ENCODE assay signal across 16 mouse cellular contexts in genomic region chr17:25625282-25625681, GRCm38 (mm10). TPM values are rescaled to one million over a fixed set of nuclear protein-coding genes. Genes with fewer than 3 reads are reported as not detected.
A peak's percentile ranks its signal among the peaks of the same experiment; 100 is the strongest.
DNase-seq lines count a peak whose midpoint lies in the region; ATAC-seq and TF ChIP-seq lines count a peak whose summit lies in the region.
"Had no signal": no experiment of that assay in that cellular context is flagged by ENCODE, and none has a peak within 500 bp of the region (broad histone marks: within the 10 kb centered on the region; RNA-seq: fewer than 3 reads in every experiment).

No protein-coding gene starts in this region.

- WGBS in forebrain, embryonic 10.5 days = 85% methylated on average over 7 of the region's 7 CpGs
- 86% methylated on average over 7 of the region's 7 CpGs for WGBS in forebrain, embryonic 11.5 days
- WGBS in midbrain, embryonic 10.5 days = 83% methylated on average over 7 of the region's 7 CpGs
- WGBS in midbrain, embryonic 15.5 days = 77% methylated on average over 7 of the region's 7 CpGs

- H3K27me3 ChIP-seq in forebrain, embryonic 10.5 days (ENCODE audit: poor library complexity, severe bottlenecking) = no peaks in the 10 kb centered on the region
- no peaks in the 10 kb centered on the region for H3K27me3 ChIP-seq in forebrain, embryonic 11.5 days (ENCODE audit: control insufficient read depth, insufficient read depth, low read length)
- H3K27me3 ChIP-seq in midbrain, embryonic 10.5 days (ENCODE audit: low read depth, poor library complexity, severe bottlenecking) = peaks cover 6% of the 10 kb centered on the region; the same call in 1 of the 2 replicates
- no peaks in the 10 kb centered on the region for H3K27me3 ChIP-seq in midbrain, embryonic 15.5 days (replicated peaks)
- H3K27me3 ChIP-seq: embryonic facial prominence, embryonic 15.5 days; midbrain, embryonic 13.5 days; neural tube, embryonic 13.5 days had no signal

- peaks cover 20% of the 10 kb centered on the region for H3K36me3 ChIP-seq in forebrain, embryonic 10.5 days (replicated peaks)
- H3K36me3 ChIP-seq in forebrain, embryonic 11.5 days (ENCODE audit: control insufficient read depth, insufficient read depth, low read length) = no peaks in the 10 kb centered on the region
- H3K36me3 ChIP-seq in midbrain, embryonic 10.5 days = peaks cover 8% of the 10 kb centered on the region
- no peaks in the 10 kb centered on the region for H3K36me3 ChIP-seq in midbrain, embryonic 15.5 days (replicated peaks)
- H3K36me3 ChIP-seq: midbrain, embryonic 13.5 days had no signal

- ATAC-seq in forebrain, embryonic 11.5 days (replicated peaks; ENCODE audit: low FRiP score) = no peak
- no peak for ATAC-seq in midbrain, embryonic 15.5 days (replicated peaks)

- TF ChIP-seq CTCF in left cerebral cortex, adult 2 months (IDR thresholded peaks at IDR 0.05) = no peak

- peaks cover 6% of the 10 kb centered on the region; the same call in 1 of the 2 replicates for H3K9me3 ChIP-seq in forebrain, embryonic 10.5 days
- no peaks in the 10 kb centered on the region for H3K9me3 ChIP-seq in forebrain, embryonic 11.5 days (ENCODE audit: control insufficient read depth, low read length)
- H3K9me3 ChIP-seq in midbrain, embryonic 10.5 days (replicated peaks) = no peaks in the 10 kb centered on the region
- H3K9me3 ChIP-seq in midbrain, embryonic 15.5 days = no peaks in the 10 kb centered on the region
- H3K9me3 ChIP-seq: embryonic facial prominence, embryonic 15.5 days; midbrain, embryonic 13.5 days; neural tube, embryonic 13.5 days had no signal

- no peak overlapping the region for H3K4me2 ChIP-seq in forebrain, embryonic 11.5 days (ENCODE audit: low read depth, low read length, severe bottlenecking)
- H3K4me2 ChIP-seq in midbrain, embryonic 15.5 days = no peak overlapping the region
- H3K4me2 ChIP-seq: embryonic facial prominence, embryonic 15.5 days; midbrain, embryonic 13.5 days; neural tube, embryonic 13.5 days had no signal

- H3K4me1 ChIP-seq in forebrain, embryonic 10.5 days = peaks cover 40% of the 10 kb centered on the region
- H3K4me1 ChIP-seq in forebrain, embryonic 11.5 days (replicated peaks; ENCODE audit: control insufficient read depth, insufficient read depth, low read length) = peaks cover 4% of the 10 kb centered on the region; the same call in 1 of the 2 replicates
- H3K4me1 ChIP-seq in midbrain, embryonic 10.5 days = peaks cover 43% of the 10 kb centered on the region
- H3K4me1 ChIP-seq in midbrain, embryonic 15.5 days = peaks cover 5% of the 10 kb centered on the region; the same call in 1 of the 2 replicates

- DNase-seq in forebrain, embryonic 10.5 days (ENCODE audit: extremely low spot score, low spot score) = no peak
- no peak for DNase-seq in forebrain, embryonic 11.5 days (ENCODE audit: low spot score)
- no peak for DNase-seq in midbrain, embryonic 10.5 days (ENCODE audit: low spot score)
- DNase-seq in left cerebral cortex, adult 2 months (ENCODE audit: extremely low spot score in 1 of 2, low spot score in 2 of 2) = peak; percentile 50 to 75
- peak; percentile 80 to 85 for DNase-seq in right cerebral cortex, postnatal 36 days (ENCODE audit: low spot score in 2 of 2)
- DNase-seq in lung, postnatal 14 days = no peak
- DNase-seq in heart, adult 11 months = no peak
- DNase-seq: adrenal gland, adult 8-10 months; cerebellum, postnatal 36 days; heart, postnatal 4 days; kidney, adult 18-20 months had no signal

- H3K4me3 ChIP-seq in forebrain, embryonic 10.5 days = no peak overlapping the region
- no peak overlapping the region for H3K4me3 ChIP-seq in forebrain, embryonic 11.5 days (ENCODE audit: low read depth, low read length)
- no peak overlapping the region for H3K4me3 ChIP-seq in midbrain, embryonic 10.5 days
- no peak overlapping the region for H3K4me3 ChIP-seq in midbrain, embryonic 15.5 days
- no peak overlapping the region for H3K4me3 ChIP-seq in left cerebral cortex, adult 2 months
- H3K4me3 ChIP-seq: embryonic facial prominence, embryonic 15.5 days; midbrain, embryonic 13.5 days; neural tube, embryonic 13.5 days had no signal

- peak overlapping the region; percentile 66 for H3K27ac ChIP-seq in forebrain, embryonic 10.5 days
- no peak overlapping the region for H3K27ac ChIP-seq in forebrain, embryonic 11.5 days (ENCODE audit: low read depth, low read length)
- H3K27ac ChIP-seq in midbrain, embryonic 10.5 days (replicated peaks) = peak overlapping the region; percentile 69; the same call in 1 of the 2 replicates
- H3K27ac ChIP-seq in midbrain, embryonic 15.5 days = no peak overlapping the region
- H3K27ac ChIP-seq in left cerebral cortex, adult 2 months = peak overlapping the region; percentile 93
- H3K27ac ChIP-seq: embryonic facial prominence, embryonic 15.5 days; liver, embryonic 14.5 days; midbrain, embryonic 13.5 days; neural tube, embryonic 13.5 days had no signal

- intact Hi-C loops in left cerebral cortex, adult 2 months (cut with DNase I) = no loop called here

- no peak overlapping the region for H3K9ac ChIP-seq in forebrain, embryonic 11.5 days (ENCODE audit: low read length)
- no peak overlapping the region for H3K9ac ChIP-seq in midbrain, embryonic 15.5 days
- H3K9ac ChIP-seq: embryonic facial prominence, embryonic 15.5 days; liver, embryonic 14.5 days; neural tube, embryonic 13.5 days had no signal

RNA-seq across cellular contexts. Expression of gene Lmf1, which starts 46.4 kb away (rescaled TPM):
- polyA plus RNA-seq in forebrain, embryonic 10.5 days (2016; fragmentation: Nextera tagmentation; extraction: Ambion mirVana) = 22.0 and 24.0 TPM in 2 replicates
- polyA plus RNA-seq in forebrain, embryonic 11.5 days (2014; fragmentation: Nextera tagmentation; extraction: Ambion mirVana) = 18.3 and 20.7 TPM in 2 replicates
- polyA plus RNA-seq in midbrain, embryonic 10.5 days (2016; fragmentation: Nextera tagmentation; extraction: Ambion mirVana) = 22.3 and 22.6 TPM in 2 replicates
- polyA plus RNA-seq in midbrain, embryonic 15.5 days (2015; fragmentation: Nextera tagmentation; extraction: Ambion mirVana) = 23.2 and 24.9 TPM in 2 replicates
- 10 to 100 TPM; 22.0 to 25.4 TPM for total RNA-seq in left cerebral cortex, adult 2 months (2021)

RNA-seq across cellular contexts. Expression of gene Sox8, which starts 54.8 kb away (rescaled TPM):
- 10.9 and 12.1 TPM in 2 replicates for polyA plus RNA-seq in forebrain, embryonic 10.5 days (2016; fragmentation: Nextera tagmentation; extraction: Ambion mirVana)
- polyA plus RNA-seq in forebrain, embryonic 11.5 days (2014; fragmentation: Nextera tagmentation; extraction: Ambion mirVana) = 7.3 and 7.5 TPM in 2 replicates
- polyA plus RNA-seq in midbrain, embryonic 10.5 days (2016; fragmentation: Nextera tagmentation; extraction: Ambion mirVana) = 2.4 and 3.3 TPM in 2 replicates
- 10.7 and 15.2 TPM in 2 replicates for polyA plus RNA-seq in midbrain, embryonic 15.5 days (2015; fragmentation: Nextera tagmentation; extraction: Ambion mirVana)
- total RNA-seq in left cerebral cortex, adult 2 months (2021) = 10 to 100 TPM; 55.3 to 66.9 TPM

Comparison
In these comparisons a context has a peak if more than half of its experiments do, and no peak if none do; other contexts are left out.
1. H3K27ac ChIP-seq: peak in forebrain, embryonic 10.5 days (single experiment), midbrain, embryonic 10.5 days (single experiment) and left cerebral cortex, adult 2 months (single experiment); none in forebrain, embryonic 11.5 days (single experiment) and midbrain, embryonic 15.5 days (single experiment).
2. DNase-seq: peak in left cerebral cortex, adult 2 months (2 of 2) and right cerebral cortex, postnatal 36 days (2 of 2); none in forebrain, embryonic 10.5 days (single experiment), forebrain, embryonic 11.5 days (single experiment), midbrain, embryonic 10.5 days (single experiment), lung, postnatal 14 days (single experiment) and heart, adult 11 months (single experiment).